ENCODE assay signal across 8 mouse cellular contexts in the genomic region with DNA sequence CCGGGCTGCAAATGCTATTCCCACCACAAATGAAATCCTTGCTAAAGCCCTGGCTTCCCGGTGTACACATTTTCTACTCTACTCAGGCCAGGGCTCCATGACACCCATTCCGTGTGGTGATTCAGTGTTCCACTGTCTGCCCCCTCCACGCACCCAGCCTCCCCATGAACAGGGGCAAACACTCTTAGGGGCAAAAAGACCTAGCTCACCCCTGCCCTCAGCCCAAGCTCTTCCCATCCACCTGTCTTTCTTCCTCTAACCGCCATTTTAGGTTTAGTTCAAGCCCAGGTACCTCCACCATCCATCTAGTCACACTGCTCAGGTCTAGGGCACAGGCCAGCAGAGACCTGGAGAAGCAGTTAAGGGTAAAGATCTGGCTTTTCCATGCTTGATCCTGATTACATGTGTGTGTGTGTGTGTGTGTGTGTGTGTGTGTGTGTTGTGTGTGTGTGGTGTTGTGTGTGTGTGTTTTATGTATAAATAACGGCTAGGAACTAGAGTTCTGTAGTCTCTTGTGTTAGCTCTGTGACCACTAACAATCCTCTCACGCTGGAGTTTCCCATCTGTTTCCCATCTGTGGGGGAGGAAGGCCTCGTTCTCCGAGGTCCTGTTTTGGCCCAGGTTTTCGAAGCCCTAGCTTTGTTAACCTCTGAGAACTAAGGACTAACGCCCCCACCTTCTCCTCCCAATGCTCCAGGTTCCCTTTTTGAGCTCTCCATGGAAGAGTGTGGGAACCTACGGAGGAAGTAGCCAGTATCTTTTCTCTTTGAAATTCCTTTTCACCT. TPM values are rescaled to one million over a fixed set of nuclear protein-coding genes. Genes with fewer than 3 reads are reported as not detected.
DNase-seq lines count a peak whose midpoint lies in the region; ATAC-seq and TF ChIP-seq lines count a peak whose summit lies in the region.

No protein-coding gene starts in this region.

- H3K27ac ChIP-seq in kidney, embryonic 14.5 days (ENCODE audit: low read depth, low read length): peak overlapping the region; percentile 94
- no peak overlapping the region for H3K27ac ChIP-seq in forebrain, embryonic 14.5 days (ENCODE audit: low read depth, low read length)
- H3K27ac ChIP-seq in limb, embryonic 15.5 days: peak overlapping the region; percentile 97
- no peak overlapping the region for H3K27ac ChIP-seq in olfactory bulb, adult 2 months (ENCODE audit: insufficient read depth, low read depth, low read length)

- H3K36me3 ChIP-seq in kidney, embryonic 14.5 days (ENCODE audit: control insufficient read depth, insufficient read depth, low read length): peaks cover 24% of the 10 kb centered on the region
- H3K36me3 ChIP-seq in forebrain, embryonic 14.5 days (ENCODE audit: control insufficient read depth, insufficient read depth, low read length): peaks cover 33% of the 10 kb centered on the region
- peaks cover 31% of the 10 kb centered on the region for H3K36me3 ChIP-seq in limb, embryonic 15.5 days

- no peak for ATAC-seq in kidney, embryonic 14.5 days (ENCODE audit: low FRiP score, low TSS enrichment)
- no peak; the same call in 1 of the 2 replicates for ATAC-seq in forebrain, embryonic 14.5 days
- ATAC-seq in limb, embryonic 15.5 days (ENCODE audit: insufficient number of reproducible peaks, low FRiP score, low TSS enrichment, low read depth): no peak

- DNase-seq in kidney, postnatal 25 days: no peak
- peak; percentile 51 for DNase-seq in NIH3T3 (ENCODE audit: low read depth)
- peak; percentile 11 for DNase-seq in forebrain, embryonic 14.5 days (ENCODE audit: low spot score)
- no peak for DNase-seq in urinary bladder, postnatal 36 days (ENCODE audit: low spot score in 2 of 2)
- DNase-seq in spleen, postnatal 4 days (ENCODE audit: low spot score in 2 of 2): no peak

- H3K9me3 ChIP-seq in kidney, embryonic 14.5 days (ENCODE audit: control insufficient read depth, low read length): no peaks in the 10 kb centered on the region
- no peaks in the 10 kb centered on the region for H3K9me3 ChIP-seq in forebrain, embryonic 14.5 days (replicated peaks; ENCODE audit: control insufficient read depth, low read length)
- H3K9me3 ChIP-seq in limb, embryonic 15.5 days: no peaks in the 10 kb centered on the region

- H3K9ac ChIP-seq in kidney, embryonic 14.5 days (ENCODE audit: low read depth, low read length): peak overlapping the region; percentile 91
- peak overlapping the region; percentile 97 for H3K9ac ChIP-seq in forebrain, embryonic 14.5 days (ENCODE audit: low read length)
- H3K9ac ChIP-seq in limb, embryonic 15.5 days: peak overlapping the region; percentile 92

- H3K4me1 ChIP-seq in kidney, embryonic 14.5 days (ENCODE audit: control insufficient read depth, insufficient read depth, low read length): peaks cover 9% of the 10 kb centered on the region
- peaks cover 4% of the 10 kb centered on the region for H3K4me1 ChIP-seq in forebrain, embryonic 14.5 days (ENCODE audit: control insufficient read depth, insufficient read depth, low read length)
- peaks cover 16% of the 10 kb centered on the region for H3K4me1 ChIP-seq in limb, embryonic 15.5 days
- H3K4me1 ChIP-seq in olfactory bulb, adult 2 months (ENCODE audit: control insufficient read depth, insufficient read depth, low read length): peaks cover 12% of the 10 kb centered on the region; the same call in 1 of the 2 replicates

- no peak for TF ChIP-seq POLR2A in olfactory bulb, adult 2 months (IDR thresholded peaks at IDR 0.05; ENCODE audit: insufficient read depth, low read depth, low read length)

- H3K27me3 ChIP-seq in kidney, embryonic 14.5 days (ENCODE audit: control insufficient read depth, insufficient read depth, low read length): no peaks in the 10 kb centered on the region
- H3K27me3 ChIP-seq in forebrain, embryonic 14.5 days (replicated peaks; ENCODE audit: control insufficient read depth, insufficient read depth, low read length): no peaks in the 10 kb centered on the region
- no peaks in the 10 kb centered on the region for H3K27me3 ChIP-seq in limb, embryonic 15.5 days

- WGBS in kidney, embryonic 14.5 days: 42% methylated on average over 12 of the region's 12 CpGs
- 41% methylated on average over 12 of the region's 12 CpGs for WGBS in forebrain, embryonic 14.5 days
- WGBS in limb, embryonic 15.5 days: 35% methylated on average over 12 of the region's 12 CpGs
- 41% methylated on average over 12 of the region's 12 CpGs for WGBS in olfactory bulb, adult 2 months

- no peak for TF ChIP-seq CTCF in olfactory bulb, adult 2 months (IDR thresholded peaks at IDR 0.05; ENCODE audit: insufficient read depth, low read depth, low read length)

- H3K4me2 ChIP-seq in kidney, embryonic 14.5 days (replicated peaks; ENCODE audit: low read depth, low read length): peak overlapping the region; percentile 76
- H3K4me2 ChIP-seq in forebrain, embryonic 14.5 days (ENCODE audit: low read length): peak overlapping the region; percentile 57
- H3K4me2 ChIP-seq in limb, embryonic 15.5 days: peak overlapping the region; percentile 58

- peak overlapping the region; percentile 71 for H3K4me3 ChIP-seq in kidney, embryonic 14.5 days (ENCODE audit: low read length)
- peak overlapping the region; percentile 76 for H3K4me3 ChIP-seq in forebrain, embryonic 14.5 days (ENCODE audit: low read depth, low read length)
- peak overlapping the region; percentile 76 for H3K4me3 ChIP-seq in limb, embryonic 15.5 days
- H3K4me3 ChIP-seq in olfactory bulb, adult 2 months (ENCODE audit: insufficient read depth, low read depth, low read length): peak overlapping the region; percentile 91

RNA-seq across cellular contexts. Expression of a gene that starts 0.9 kb away (rescaled TPM):
- polyA plus RNA-seq in kidney, embryonic 14.5 days (2014; fragmentation: Nextera tagmentation; extraction: Ambion mirVana): 82.6 and 98.3 TPM in 2 replicates
- polyA plus RNA-seq in forebrain, embryonic 14.5 days (2014; fragmentation: Nextera tagmentation; extraction: Ambion mirVana): 124 and 129 TPM in 2 replicates
- polyA plus RNA-seq in limb, embryonic 15.5 days (2015; fragmentation: Nextera tagmentation; extraction: Ambion mirVana): 106 TPM in 2 replicates
- polyA plus RNA-seq in olfactory bulb, adult 2 months (2012; ENCODE audit: insufficient read depth, insufficient read length, low replicate concordance, missing spikeins): not detected in 2 replicates

RNA-seq across cellular contexts. Expression of a gene that starts 3.7 kb away (rescaled TPM):
- polyA plus RNA-seq in kidney, embryonic 14.5 days (2014; fragmentation: Nextera tagmentation; extraction: Ambion mirVana): 0.34 and 0.51 TPM in 2 replicates
- 0.25 and 0.31 TPM in 2 replicates for polyA plus RNA-seq in forebrain, embryonic 14.5 days (2014; fragmentation: Nextera tagmentation; extraction: Ambion mirVana)
- 0.35 and 0.38 TPM in 2 replicates for polyA plus RNA-seq in limb, embryonic 15.5 days (2015; fragmentation: Nextera tagmentation; extraction: Ambion mirVana)
- polyA plus RNA-seq in olfactory bulb, adult 2 months (2012; ENCODE audit: insufficient read depth, insufficient read length, low replicate concordance, missing spikeins): not detected in 2 replicates

RNA-seq across cellular contexts. Expression of a gene that starts 18.7 kb away (rescaled TPM):
- 0.39 and 0.79 TPM in 2 replicates for polyA plus RNA-seq in kidney, embryonic 14.5 days (2014; fragmentation: Nextera tagmentation; extraction: Ambion mirVana)
- 0.39 and 0.61 TPM in 2 replicates for polyA plus RNA-seq in forebrain, embryonic 14.5 days (2014; fragmentation: Nextera tagmentation; extraction: Ambion mirVana)
- 0.67 and 0.93 TPM in 2 replicates for polyA plus RNA-seq in limb, embryonic 15.5 days (2015; fragmentation: Nextera tagmentation; extraction: Ambion mirVana)
- not detected in 2 replicates for polyA plus RNA-seq in olfactory bulb, adult 2 months (2012; ENCODE audit: insufficient read depth, insufficient read length, low replicate concordance, missing spikeins)

Comparison
In these comparisons a context has a peak if more than half of its experiments do, and no peak if none do; other contexts are left out.
1. H3K27ac ChIP-seq: peak in kidney, embryonic 14.5 days (single experiment) and limb, embryonic 15.5 days (single experiment); none in forebrain, embryonic 14.5 days (single experiment) and olfactory bulb, adult 2 months (single experiment).
2. DNase-seq: peak in NIH3T3 (single experiment) and forebrain, embryonic 14.5 days (single experiment); none in kidney, postnatal 25 days (0 of 2), urinary bladder, postnatal 36 days (0 of 2) and spleen, postnatal 4 days (0 of 2).
3. Peak in every context shown above with its lines, with median percentiles within 50 percentile points of each other: H3K4me2 ChIP-seq, H3K4me3 ChIP-seq and H3K9ac ChIP-seq.